Mouse (Mus musculus) neural tube, embryonic 10.5 days (tissue): ENCODE data around the gene Zkscan7.

ENCODE experiments used
- DNase-seq: peaks from one replicate; pipeline ENCODE4 v3.0.0-alpha.2; 2017; ENCODE audit warnings: low spot score; ENCODE audit errors: extremely low spot score

Gene Zkscan7

DNA sequence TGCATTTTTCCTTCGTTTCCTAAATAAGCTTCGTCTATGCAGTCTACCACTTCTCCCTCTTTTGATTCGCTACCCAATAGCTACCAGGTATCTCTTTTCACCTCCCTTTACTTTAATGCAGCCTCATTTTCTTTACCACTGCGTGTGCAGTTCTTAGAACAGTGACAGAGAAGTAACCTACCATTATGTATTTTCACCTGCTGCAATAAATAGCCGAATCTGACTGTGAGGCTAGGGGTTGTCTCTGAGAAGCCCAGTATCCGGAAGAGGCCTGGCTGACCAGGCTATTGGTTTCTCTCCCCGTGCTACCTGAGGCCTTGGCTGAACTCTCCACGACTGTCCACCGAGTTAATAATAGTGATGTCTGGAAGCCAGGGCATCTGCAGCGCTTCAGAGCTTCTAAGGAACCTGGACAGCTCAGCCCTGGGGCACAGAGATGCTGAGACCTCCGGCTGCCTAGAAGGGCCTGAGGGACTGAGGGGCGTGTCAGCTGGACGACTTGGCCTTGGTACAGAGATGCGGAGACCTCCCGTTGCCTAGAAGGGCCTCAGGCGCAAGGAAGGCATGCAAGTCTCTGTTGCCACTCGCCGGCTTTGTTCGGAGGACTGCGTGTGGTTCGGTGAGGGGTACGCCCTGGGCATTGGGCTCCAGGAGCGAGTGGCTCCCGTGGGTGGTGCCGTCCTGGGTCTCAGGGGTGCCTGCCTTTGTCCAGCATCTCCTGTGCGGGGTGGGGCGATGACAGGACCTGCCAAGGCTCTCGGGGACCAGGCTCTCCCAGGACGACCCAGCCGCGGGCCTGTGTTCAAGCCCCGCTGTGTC, 17.4 kb downstream of the Zkscan7 start:
- peak; percentile 76 for DNase-seq

DNA sequence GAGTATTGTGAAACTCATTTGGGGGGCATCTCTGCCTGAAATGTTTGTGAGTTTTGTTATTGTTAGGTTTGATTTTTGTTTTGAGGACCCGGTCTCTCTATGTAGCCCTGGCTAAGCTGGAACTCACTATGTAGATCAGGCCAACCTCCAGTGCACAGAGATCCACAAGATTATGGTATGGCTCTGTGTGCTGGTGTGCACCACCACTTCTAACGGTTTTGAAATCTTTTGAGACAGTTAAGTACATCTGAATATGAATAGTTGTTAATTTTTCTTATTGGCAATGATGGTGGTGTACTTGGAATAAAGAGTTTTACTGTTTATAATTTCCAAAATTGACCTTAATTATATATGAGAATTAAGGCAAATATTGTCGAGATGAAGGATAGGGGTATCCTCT, 37.0 kb downstream of the Zkscan7 start:
- DNase-seq = no peak

DNA sequence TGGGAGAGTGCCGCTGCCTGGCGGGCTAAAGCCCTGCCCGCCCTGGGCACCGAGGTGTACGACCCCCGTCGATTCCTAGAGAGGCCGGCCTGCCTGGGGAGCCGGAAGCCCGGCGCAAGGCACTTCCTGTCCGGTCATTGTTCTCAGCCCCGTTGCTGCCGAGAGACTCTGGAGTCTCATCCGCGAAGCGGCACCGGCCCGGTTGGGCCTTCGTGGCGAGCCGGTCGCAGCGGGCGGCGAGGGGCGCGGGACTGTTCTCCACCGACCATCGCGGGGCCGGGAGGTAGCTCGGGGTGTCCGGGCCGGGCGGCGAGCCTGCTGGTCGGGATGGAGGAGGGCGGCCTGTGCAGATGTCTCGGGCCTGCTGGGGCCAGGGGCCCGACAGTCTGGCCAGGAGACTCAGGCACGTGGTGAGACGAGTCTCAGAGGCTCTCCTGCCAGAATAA, 37.5 kb downstream of the Zkscan7 start, which contains the start of gene Zfp105:
Zfp105 (plus strand) TSS at position 137 of the 446 bp plus-strand sequence.
- peak; percentile 97 for DNase-seq

DNA sequence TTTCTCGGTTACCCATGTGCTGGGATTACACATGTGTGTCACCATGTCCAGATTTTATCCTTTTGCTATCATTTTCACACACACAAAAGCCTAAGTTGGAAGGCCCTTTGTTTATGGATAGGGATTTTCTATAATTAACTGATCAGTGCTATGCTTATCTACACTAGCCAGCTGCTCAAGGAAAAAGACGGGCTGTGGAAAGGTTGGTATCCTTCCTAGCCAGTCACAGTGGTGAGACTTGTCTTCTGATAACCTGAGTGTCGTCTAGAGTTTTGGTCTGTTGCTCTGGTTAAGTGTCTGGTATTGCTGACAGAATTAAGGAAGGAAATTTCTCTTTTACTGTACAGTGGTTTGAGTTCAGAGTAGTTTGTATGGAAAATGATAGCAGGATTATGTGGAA, 43.4 kb downstream of the Zkscan7 start:
- no peak for DNase-seq
